Mouse (Mus musculus) heart, postnatal 0 days (tissue): Measurements from ENCODE around the gene Dpy19l1.

ENCODE experiments used
- CTCF ChIP-seq: IDR thresholded peaks from 2 replicates; pipeline ENCODE4 v1.5.1; 2016; ENCODE audit warnings: antibody characterized with exemption, control low read depth, low read depth
- EP300 ChIP-seq: IDR thresholded peaks from 2 replicates; pipeline ENCODE4 v1.6.1; 2016; ENCODE audit warnings: antibody characterized with exemption, low read depth

DNA sequence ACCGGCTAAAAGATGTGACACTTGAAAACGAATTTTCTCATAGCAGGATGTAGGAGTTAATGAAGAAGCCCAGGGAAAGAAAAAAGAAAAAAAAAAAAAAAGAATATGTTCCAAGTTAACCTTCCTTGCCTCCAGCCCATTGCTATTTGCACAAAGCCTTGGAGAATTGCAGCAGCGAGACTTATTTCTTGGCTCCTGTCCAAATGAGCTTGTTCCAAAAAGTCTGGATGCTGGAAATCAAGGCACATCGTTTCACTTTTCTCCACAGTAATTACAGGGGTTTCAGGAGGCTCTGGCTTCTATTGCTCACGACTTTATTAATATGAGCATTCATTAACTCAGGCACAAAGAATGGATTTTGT lies 899 bp upstream of the Dpy19l1 start:
- no peak for TF ChIP-seq CTCF
- TF ChIP-seq EP300: no peak
